Mouse (Mus musculus) ES-E14 (cell line): Measurements from ENCODE around the gene Col24a1. TPM values are rescaled to one million over a fixed set of nuclear protein-coding genes. Genes with fewer than 3 reads are reported as not detected.

Experiments used
- DNase-seq: peaks from one replicate; pipeline ENCODE4 v3.0.0-alpha.2; 2013; ENCODE audit warnings: low read depth, low spot score
- H3K27ac ChIP-seq: 2 replicates; pipeline ENCODE4 v1.5.1; 2012; ENCODE audit warnings: low read depth, mild to moderate bottlenecking, low read length, moderate library complexity, mixed read lengths; ENCODE audit not compliant: poor library complexity, insufficient read depth, severe bottlenecking
- H3K36me3 ChIP-seq: 2 replicates; pipeline ENCODE4 v1.6.1; 2012; ENCODE audit warnings: mild to moderate bottlenecking, low read length, moderate library complexity, mixed read lengths; ENCODE audit not compliant: control insufficient read depth, poor library complexity, insufficient read depth, severe bottlenecking
- H3K4me1 ChIP-seq, 2 experiments: fragments of 150-350 bp in 1 of 2; sonication (generic) in 1 of 2; 2 replicates each; pipeline ENCODE4 v1.6.1; 2012; ENCODE audit warnings: low read length in 2 of 2, mild to moderate bottlenecking in 1 of 2, mixed read lengths in 1 of 2; ENCODE audit not compliant: control insufficient read depth in 2 of 2, insufficient read depth in 2 of 2, poor library complexity in 1 of 2
- H3K4me3 ChIP-seq, 2 experiments: fragments of 150-350 bp in 1 of 2; sonication (generic) in 1 of 2; 2 replicates each; pipeline ENCODE4 v1.5.1; 2012; ENCODE audit warnings: low read length in 2 of 2, low read depth in 1 of 2, mild to moderate bottlenecking in 1 of 2, mixed read lengths in 1 of 2; ENCODE audit not compliant: insufficient read depth in 1 of 2, poor library complexity in 1 of 2, severe bottlenecking in 1 of 2
- H3K9ac ChIP-seq: 2 replicates; pipeline ENCODE4 v1.6.1; 2012; ENCODE audit warnings: low read depth, mild to moderate bottlenecking, low read length, mixed read lengths; ENCODE audit not compliant: poor library complexity, insufficient read depth, severe bottlenecking
- H3K9me3 ChIP-seq: fragments of 150-350 bp; sonication (generic); 2 replicates; pipeline ENCODE4 v1.6.1; 2012; ENCODE audit warnings: low read depth, mild to moderate bottlenecking, low read length; ENCODE audit not compliant: control insufficient read depth, insufficient read depth
- CHD2 ChIP-seq: IDR thresholded peaks from 2 replicates; pipeline ENCODE4 v1.6.1; 2014; ENCODE audit warnings: mild to moderate bottlenecking, low read depth, low read length, inconsistent platforms
- HCFC1 ChIP-seq: IDR thresholded peaks from 2 replicates; pipeline ENCODE4 v1.6.1; 2012; ENCODE audit warnings: low read length, inconsistent platforms, borderline replicate concordance; ENCODE audit not compliant: insufficient read depth
- MAFK ChIP-seq: IDR thresholded peaks from 2 replicates; pipeline ENCODE4 v1.6.1; 2014; ENCODE audit warnings: mild to moderate bottlenecking, low read depth, low read length, inconsistent platforms; ENCODE audit not compliant: insufficient read depth
- ZC3H11A ChIP-seq: IDR thresholded peaks from 2 replicates; pipeline ENCODE4 v1.6.1; 2012; ENCODE audit warnings: low read depth, mild to moderate bottlenecking, inconsistent platforms, low read length, borderline replicate concordance
- ZNF384 ChIP-seq: IDR thresholded peaks from 2 replicates; pipeline ENCODE4 v1.6.1; 2012; ENCODE audit warnings: low read depth, low read length, inconsistent platforms
- in situ Hi-C, 2 experiments: fragments of 600-800 bp; cut with MboI; formaldehyde crosslinking; loops; one replicate each; pipeline ENCODE4 v1.15.1; 2025; ENCODE audit warnings: low sequenced_read_pairs in 2 of 2, inconsistent platforms in 1 of 2; ENCODE audit not compliant: unreplicated experiment in 2 of 2
- total RNA-seq: library from RNA; depleted of rRNA; stranded (reverse); fragments of 300-350 nt; gene quantifications from 2 replicates; pipeline ENCODE4 v1.2.3, GENCODE M21; 2012; rRNA removed

Gene Col24a1
- total RNA-seq, 1 experiment, result 0.09 TPM

- no peak for DNase-seq
- peaks cover 33% of the 10 kb centered on the region for H3K36me3 ChIP-seq
Measured at GRCm38 (mm10) chr3:145601345-145601744, 309.1 kb downstream of the Col24a1 start.

More at GRCm38 (mm10) chr3:145601345-145601744, 309.1 kb downstream of the Col24a1 start:
- Histone ChIP-seq H3K9me3 (no peaks in the 10 kb centered on the region), H3K9ac (no peak overlapping the region), H3K4me1 (no peaks in the 10 kb centered on the region), H3K27ac (no peak overlapping the region), H3K4me3 (no peak overlapping the region)
- no peak for TF ChIP-seq CHD2
- TF ChIP-seq ZNF384, result no peak
- TF ChIP-seq ZC3H11A, result no peak
- TF ChIP-seq HCFC1, result no peak
- no peak for TF ChIP-seq MAFK
- in situ Hi-C loops, result loop anchor here in 1 of 2 experiments (25.0 kb wide), 1 partner anchor 311 kb away; the partner anchor contains the start of gene Bcl10

Other genes starting within 250 kb of the Col24a1 start
- not detected in 2 replicates for gene Clca2, start 193.0 kb upstream of the Col24a1 start, total RNA-seq
- gene Odf2l, start 173.9 kb upstream of the Col24a1 start, total RNA-seq, result 12.6 and 15.6 TPM in 2 replicates